Mouse (Mus musculus) layer of hippocampus, postnatal 36 days (tissue): Measurements from ENCODE around the gene Zfp365. TPM values are rescaled to one million over a fixed set of nuclear protein-coding genes. Genes with fewer than 3 reads are reported as not detected.

ENCODE experiments used
- DNase-seq, 2 experiments: peaks; one replicate each; pipeline ENCODE4 v3.0.0; 2022
- total RNA-seq, 2 experiments: library from RNA; stranded (reverse); gene quantifications; 2 replicates each; pipeline ENCODE4 v1.2.3; 2021

Gene Zfp365
- total RNA-seq, 2 experiments from 2014 or later = 240 to 247 TPM

- DNase-seq = no peak
Measured at GRCm38 (mm10) chr10:67839156-67839555, 73.3 kb downstream of the Zfp365 start.

DNA sequence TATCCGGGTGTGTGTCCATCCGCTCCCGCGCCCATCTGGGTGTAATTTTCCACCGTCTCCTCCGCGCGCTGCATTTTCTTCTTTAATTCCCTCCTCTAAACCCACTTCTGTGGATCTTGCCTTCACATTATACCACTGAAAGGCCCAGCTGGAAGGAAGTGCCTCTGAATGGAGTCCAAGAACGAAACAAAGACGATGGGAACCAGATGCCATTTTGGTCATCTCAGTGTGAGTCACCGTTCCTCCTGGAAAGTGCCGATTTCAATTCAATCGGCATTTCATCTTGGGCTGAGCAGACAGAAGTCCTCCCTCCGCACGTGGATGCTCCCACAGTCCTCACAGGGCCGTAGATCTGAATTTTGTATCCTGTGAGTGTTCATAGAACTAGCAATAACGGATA, 76.0 kb downstream of the Zfp365 start:
- no peak for DNase-seq

Other genes with a start within 250 kb of the Zfp365 start
- 1 to 10 TPM; 5.1 to 6.2 TPM for gene Rtkn2, start 66.9 kb upstream of the Zfp365 start, total RNA-seq